Mouse (Mus musculus) lung, postnatal 0 days (tissue): ENCODE data around the gene Ppp2r5a.

Experiments
- CTCF ChIP-seq: IDR thresholded peaks from 2 replicates; pipeline ENCODE4 v1.5.1; 2016; ENCODE audit warnings: antibody characterized with exemption, mild to moderate bottlenecking
- EP300 ChIP-seq: IDR thresholded peaks from 2 replicates; pipeline ENCODE4 v1.6.1; 2016; ENCODE audit warnings: antibody characterized with exemption, mild to moderate bottlenecking, control low read depth

GRCm38 (mm10) chr1:191339876-191340275, 63.2 kb downstream of the Ppp2r5a start:
- TF ChIP-seq CTCF (no peak), EP300 (no peak)
